14 mouse cellular contexts compared by ENCODE assay signal in the genomic region with DNA sequence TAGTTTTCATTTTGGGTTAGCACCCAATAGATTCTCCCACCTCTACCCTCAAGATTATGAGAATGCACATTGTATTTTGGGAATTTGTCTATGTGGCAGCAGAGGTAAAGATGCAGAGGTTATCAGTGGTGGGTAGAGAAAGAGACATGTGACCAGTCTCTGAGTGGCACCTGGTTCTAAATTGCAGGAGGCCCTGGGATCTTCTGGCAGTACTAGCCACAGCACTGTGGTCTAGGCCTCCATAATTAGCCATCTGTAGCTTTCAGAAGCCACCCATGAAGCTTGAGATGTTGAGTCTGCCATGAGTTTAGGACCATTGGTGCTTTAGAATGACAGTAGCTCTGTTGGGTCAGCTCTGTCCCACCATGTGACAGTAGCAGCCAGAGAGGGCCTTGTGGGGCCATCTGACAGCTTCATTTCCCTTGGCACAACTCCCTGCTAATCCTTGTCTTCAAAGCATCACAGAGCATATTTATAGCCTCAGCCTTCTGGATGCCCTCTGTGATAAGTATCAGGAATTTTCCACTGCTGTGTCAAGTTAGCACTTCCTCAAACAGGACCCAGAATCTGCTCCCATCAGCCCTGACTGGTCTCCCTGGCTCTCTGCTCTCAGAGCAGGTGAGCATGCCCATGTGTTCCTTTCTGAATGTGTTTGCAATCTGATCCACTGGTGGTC.
DNase-seq lines count a peak whose midpoint lies in the region; ATAC-seq and TF ChIP-seq lines count a peak whose summit lies in the region.
"Had no signal": no experiment of that assay in that cellular context is flagged by ENCODE, and none has a peak within 500 bp of the region (broad histone marks: within the 10 kb centered on the region; RNA-seq: fewer than 3 reads in every experiment).

No protein-coding gene starts in this region.

- H3K9me3 ChIP-seq in forebrain, embryonic 15.5 days: no peaks in the 10 kb centered on the region
- H3K9me3 ChIP-seq: heart, embryonic 10.5 days; liver, embryonic 13.5 days had no signal

- H3K4me3 ChIP-seq in layer of hippocampus, adult 2 months: no peak overlapping the region
- H3K4me3 ChIP-seq in forebrain, embryonic 15.5 days: no peak overlapping the region
- H3K4me3 ChIP-seq: erythroblast, embryonic 14.5 days; heart, embryonic 10.5 days; liver, embryonic 13.5 days had no signal

- peak overlapping the region; percentile 67 for H3K27ac ChIP-seq in layer of hippocampus, adult 2 months
- H3K27ac ChIP-seq in forebrain, embryonic 15.5 days (replicated peaks): no peak overlapping the region
- H3K27ac ChIP-seq: heart, embryonic 10.5 days; liver, embryonic 13.5 days had no signal

- no peak overlapping the region for H3K4me2 ChIP-seq in forebrain, embryonic 15.5 days (replicated peaks)
- H3K4me2 ChIP-seq: liver, embryonic 13.5 days; midbrain, embryonic 11.5 days had no signal

- TF ChIP-seq CTCF in layer of hippocampus, adult 2 months (conservative IDR thresholded peaks at IDR 0.05): no peak

- no peaks in the 10 kb centered on the region for H3K36me3 ChIP-seq in forebrain, embryonic 15.5 days
- H3K36me3 ChIP-seq: heart, embryonic 10.5 days; liver, embryonic 13.5 days had no signal

- H3K9ac ChIP-seq in forebrain, embryonic 15.5 days (replicated peaks): no peak overlapping the region
- H3K9ac ChIP-seq: liver, embryonic 13.5 days had no signal

- DNase-seq in adrenal gland, adult (ENCODE audit: inconsistent age in 2 of 2, low spot score in 1 of 2): peak; percentile 60 to 81
- DNase-seq in adrenal gland, postnatal 25 days: no peak
- DNase-seq in layer of hippocampus, adult 2 months (ENCODE audit: low spot score in 2 of 2): no peak
- no peak for DNase-seq in layer of hippocampus, postnatal 36 days
- DNase-seq in cerebellum, adult 9-10 months: peak; percentile 92
- DNase-seq in kidney, postnatal 36 days: peak; percentile 52 to 75
- no peak for DNase-seq in testis, postnatal 14 days (ENCODE audit: low spot score)
- DNase-seq: liver, embryonic 13.5 days; thymus, postnatal 14 days had no signal

- no peaks in the 10 kb centered on the region for H3K27me3 ChIP-seq in forebrain, embryonic 15.5 days
- H3K27me3 ChIP-seq: liver, embryonic 13.5 days had no signal

- 0 out of 2 replicates have a peak, but pooled peaks cover 4% of the 10 kb centered on the region for H3K4me1 ChIP-seq in forebrain, embryonic 15.5 days

- no peak for ATAC-seq in forebrain, embryonic 15.5 days (replicated peaks)
- ATAC-seq: hindbrain, embryonic 16.5 days had no signal

Comparison
In these comparisons a context has a peak if more than half of its experiments do, and no peak if none do; other contexts are left out.
1. DNase-seq: peak in adrenal gland, adult (2 of 2), cerebellum, adult 9-10 months (single experiment) and kidney, postnatal 36 days (2 of 2); none in adrenal gland, postnatal 25 days (single experiment), layer of hippocampus, adult 2 months (0 of 2), layer of hippocampus, postnatal 36 days (0 of 2) and testis, postnatal 14 days (single experiment).